Mouse (Mus musculus) megakaryocyte, embryonic 14.5 days (primary cell): ENCODE data around the gene Rin3.

Experiments used
- FLI1 ChIP-seq: IDR thresholded peaks from 2 replicates; pipeline ENCODE4 v1.6.1; 2012; ENCODE audit warnings: low read length, inconsistent platforms, mixed read lengths
- GATA1 ChIP-seq: IDR thresholded peaks from 3 replicates; pipeline ENCODE4 v1.6.1; 2012; ENCODE audit warnings: mixed read lengths, low read length, inconsistent platforms, borderline replicate concordance

GRCm38 (mm10) chr12:102285779-102286178 is 2.9 kb downstream of the Rin3 start:
- TF ChIP-seq GATA1 (no peak), FLI1 (no peak)
